Comparison of ENCODE assay signal across 21 mouse cellular contexts in the genomic region with DNA sequence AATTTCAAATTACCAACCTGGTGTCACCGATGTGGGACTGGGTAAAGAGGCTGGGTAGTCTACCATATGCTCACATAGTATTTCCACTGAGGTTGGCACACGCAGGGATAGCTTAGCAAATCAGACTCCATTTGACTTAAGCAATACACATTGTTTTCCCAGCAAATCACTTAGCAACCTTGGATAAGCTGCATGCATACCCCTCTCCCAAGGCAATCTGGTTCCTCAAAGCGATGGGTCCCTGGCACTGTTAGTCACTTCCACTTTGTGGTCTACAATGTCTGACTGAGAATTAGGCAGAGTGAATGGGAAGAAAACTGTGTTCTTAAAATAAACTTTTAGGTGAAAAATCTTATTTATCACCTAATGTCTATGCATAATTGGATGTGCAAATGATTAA.
A peak's percentile ranks its signal among the peaks of the same experiment; 100 is the strongest.
DNase-seq lines count a peak whose midpoint lies in the region; ATAC-seq lines count a peak whose summit lies in the region.
"Had no signal": no experiment of that assay in that cellular context is flagged by ENCODE, and none has a peak within 500 bp of the region (broad histone marks: within the 10 kb centered on the region; RNA-seq: fewer than 3 reads in every experiment).

No protein-coding gene starts in this region.

- no peaks in the 10 kb centered on the region for H3K27me3 ChIP-seq in forebrain, embryonic 11.5 days (ENCODE audit: control insufficient read depth, insufficient read depth, low read length)
- H3K27me3 ChIP-seq in forebrain, embryonic 12.5 days, result no peaks in the 10 kb centered on the region
- H3K27me3 ChIP-seq: embryonic facial prominence, embryonic 15.5 days; forebrain, embryonic 13.5 days; heart, embryonic 13.5 days had no signal

- no peaks in the 10 kb centered on the region for H3K9me3 ChIP-seq in forebrain, embryonic 11.5 days (ENCODE audit: control insufficient read depth, low read length)
- H3K9me3 ChIP-seq in forebrain, embryonic 12.5 days, result no peaks in the 10 kb centered on the region
- H3K9me3 ChIP-seq: embryonic facial prominence, embryonic 15.5 days; forebrain, embryonic 13.5 days; heart, embryonic 13.5 days; hindbrain, embryonic 13.5 days had no signal

- peak; percentile 30 for DNase-seq in forebrain, embryonic 11.5 days (ENCODE audit: low spot score)
- DNase-seq in 3T3-L1 (ENCODE audit: low read depth, low spot score), result peak; percentile 49
- no peak for DNase-seq in heart, postnatal 14 days
- no peak for DNase-seq in adrenal gland, adult 18-20 months (ENCODE audit: low spot score in 2 of 2)
- no peak for DNase-seq in gastrocnemius, postnatal 10 days
- DNase-seq: adrenal gland, adult 8-10 months; cerebellum, adult 11-12 months; cerebellum, adult 9-11 months; cerebellum, postnatal 36 days; gastrocnemius, postnatal 25 days; heart, postnatal 4 days; kidney, adult 11 months had no signal

- intact Hi-C loops in heart, postnatal 14 days (cut with DNase I), result loop anchor here (2.0 kb wide), 1 partner anchor 68 kb away; no protein-coding TSS in a partner anchor

- H3K27ac ChIP-seq in forebrain, embryonic 11.5 days (ENCODE audit: low read depth, low read length), result no peak overlapping the region
- H3K27ac ChIP-seq in forebrain, embryonic 12.5 days, result no peak overlapping the region
- H3K27ac ChIP-seq: embryonic facial prominence, embryonic 15.5 days; forebrain, embryonic 13.5 days; heart, embryonic 13.5 days; hindbrain, embryonic 13.5 days; hindbrain, postnatal 0 days had no signal

- H3K4me2 ChIP-seq in forebrain, embryonic 11.5 days (ENCODE audit: low read depth, low read length, severe bottlenecking), result no peak overlapping the region
- no peak overlapping the region for H3K4me2 ChIP-seq in forebrain, embryonic 12.5 days
- H3K4me2 ChIP-seq: embryonic facial prominence, embryonic 15.5 days; forebrain, embryonic 13.5 days; heart, embryonic 13.5 days; hindbrain, embryonic 13.5 days had no signal

- no peaks in the 10 kb centered on the region for H3K4me1 ChIP-seq in forebrain, embryonic 11.5 days (replicated peaks; ENCODE audit: control insufficient read depth, insufficient read depth, low read length)
- H3K4me1 ChIP-seq in forebrain, embryonic 12.5 days, result peaks cover 13% of the 10 kb centered on the region

- no peak overlapping the region for H3K9ac ChIP-seq in forebrain, embryonic 11.5 days (ENCODE audit: low read length)
- no peak overlapping the region for H3K9ac ChIP-seq in forebrain, embryonic 12.5 days
- H3K9ac ChIP-seq: embryonic facial prominence, embryonic 15.5 days; forebrain, embryonic 13.5 days; heart, embryonic 13.5 days; hindbrain, embryonic 13.5 days had no signal

- H3K4me3 ChIP-seq in forebrain, embryonic 11.5 days (ENCODE audit: low read depth, low read length), result no peak overlapping the region
- H3K4me3 ChIP-seq in forebrain, embryonic 12.5 days (replicated peaks), result no peak overlapping the region
- H3K4me3 ChIP-seq: embryonic facial prominence, embryonic 15.5 days; erythroblast, embryonic 14.5 days; forebrain, embryonic 13.5 days; heart, embryonic 13.5 days; hindbrain, embryonic 13.5 days had no signal

- 85% methylated on average over 3 of the region's 3 CpGs for WGBS in forebrain, embryonic 11.5 days
- 92% methylated on average over 3 of the region's 3 CpGs for WGBS in forebrain, embryonic 12.5 days

- ATAC-seq in forebrain, embryonic 11.5 days (replicated peaks; ENCODE audit: low FRiP score), result no peak
- no peak for ATAC-seq in forebrain, embryonic 12.5 days (ENCODE audit: low FRiP score)
- ATAC-seq in common myeloid progenitor, adult 5-6 weeks (replicated peaks; ENCODE audit: low read depth, poor library complexity, severe bottlenecking), result peak; percentile 70
- peak; percentile 66 for ATAC-seq in megakaryocyte, adult 5-6 weeks (ENCODE audit: poor library complexity, severe bottlenecking)
- ATAC-seq: forebrain, embryonic 13.5 days; hindbrain, postnatal 0 days had no signal

- no peaks in the 10 kb centered on the region for H3K36me3 ChIP-seq in forebrain, embryonic 11.5 days (ENCODE audit: control insufficient read depth, insufficient read depth, low read length)
- no peaks in the 10 kb centered on the region for H3K36me3 ChIP-seq in forebrain, embryonic 12.5 days (replicated peaks)
- H3K36me3 ChIP-seq: embryonic facial prominence, embryonic 15.5 days; heart, embryonic 13.5 days; hindbrain, embryonic 13.5 days had no signal

Comparison
In these comparisons a context has a peak if more than half of its experiments do, and no peak if none do; other contexts are left out.
1. ATAC-seq: peak in common myeloid progenitor, adult 5-6 weeks (single experiment) and megakaryocyte, adult 5-6 weeks (single experiment); none in forebrain, embryonic 11.5 days (single experiment) and forebrain, embryonic 12.5 days (single experiment).
2. DNase-seq: peak in forebrain, embryonic 11.5 days (single experiment) and 3T3-L1 (single experiment); none in heart, postnatal 14 days (0 of 2), adrenal gland, adult 18-20 months (0 of 2) and gastrocnemius, postnatal 10 days (single experiment).